Mouse (Mus musculus) heart, embryonic 12.5 days (tissue): ENCODE data around the gene Rad51b. TPM values are rescaled to one million over a fixed set of nuclear protein-coding genes. Genes with fewer than 3 reads are reported as not detected.

ENCODE experiments used
- ATAC-seq: fragments of 200-750 bp; cut with Nextera tagmentation; 2 replicates; pipeline ENCODE4 v1.8.0; 2017; ENCODE audit warnings: moderate TSS enrichment, moderate library complexity; ENCODE audit not compliant: insufficient number of reproducible peaks, low FRiP score
- H3K27ac ChIP-seq: fragments of 300-500 bp; sonication (generic); 2 replicates; pipeline ENCODE4 v1.5.1; 2016; ENCODE audit warnings: mild to moderate bottlenecking, moderate library complexity; ENCODE audit not compliant: poor library complexity, severe bottlenecking
- H3K27me3 ChIP-seq: fragments of 300-500 bp; sonication (generic); replicated peaks from 2 replicates; pipeline ENCODE4 v1.6.1; 2016; ENCODE audit warnings: mild to moderate bottlenecking, moderate library complexity
- H3K36me3 ChIP-seq: fragments of 300-500 bp; sonication (generic); 2 replicates; pipeline ENCODE4 v1.6.1; 2016; ENCODE audit warnings: mild to moderate bottlenecking, moderate library complexity
- H3K4me1 ChIP-seq: fragments of 300-500 bp; sonication (generic); replicated peaks from 2 replicates; pipeline ENCODE4 v1.6.1; 2016; ENCODE audit warnings: mild to moderate bottlenecking
- H3K4me2 ChIP-seq: fragments of 300-500 bp; sonication (generic); 2 replicates; pipeline ENCODE4 v1.6.1; 2016; ENCODE audit warnings: mild to moderate bottlenecking, moderate library complexity
- H3K4me3 ChIP-seq: fragments of 300-500 bp; sonication (generic); 2 replicates; pipeline ENCODE4 v1.5.1; 2016; ENCODE audit warnings: mild to moderate bottlenecking
- H3K9ac ChIP-seq: fragments of 300-500 bp; sonication (generic); 2 replicates; pipeline ENCODE4 v1.6.1; 2016; ENCODE audit warnings: mild to moderate bottlenecking, moderate library complexity
- H3K9me3 ChIP-seq: fragments of 300-500 bp; sonication (generic); replicated peaks from 2 replicates; pipeline ENCODE4 v1.6.1; 2016; ENCODE audit warnings: mild to moderate bottlenecking, moderate library complexity
- WGBS: fragments of 180-500 bp; shearing (Covaris S2); methylation state at CpG from one replicate; pipeline ENCODE4 v1.1.7; 2016; 5-methylcytosine and 5-hydroxymethylcytosine counted together
- polyA plus RNA-seq: library from polyadenylated mRNA; unstranded; fragments of >200 nt; fragmentation: Nextera tagmentation; extraction: Ambion mirVana; gene quantifications from 2 replicates; pipeline ENCODE4 v1.2.1, GENCODE M21; 2016

Gene Rad51b
- polyA plus RNA-seq, 1 experiment from 2014 or later = 4.6 TPM

DNA sequence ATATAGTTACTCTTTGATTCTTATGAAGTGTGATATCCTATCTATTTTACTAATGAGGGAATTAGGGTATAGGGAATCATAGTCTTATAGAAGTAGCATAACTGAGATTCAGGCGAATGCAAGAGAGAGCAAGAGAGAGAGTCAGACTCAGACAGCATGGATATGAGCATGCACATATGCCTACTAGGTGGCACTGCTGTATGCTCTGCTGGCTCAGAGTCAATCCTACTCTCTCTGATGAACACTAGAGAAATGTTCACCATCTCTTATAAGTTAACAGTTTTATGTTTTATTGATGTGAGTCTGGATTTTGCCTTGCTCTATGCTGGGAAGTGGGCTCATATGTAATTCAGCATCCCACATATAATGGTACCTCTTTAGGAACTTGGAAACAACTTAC, 321.9 kb downstream of the Rad51b start:
- Histone ChIP-seq H3K36me3 (no peaks in the 10 kb centered on the region), H3K9me3 (no peaks in the 10 kb centered on the region), H3K4me2 (no peak overlapping the region), H3K27me3 (no peaks in the 10 kb centered on the region), H3K4me1 (peaks cover 9% of the 10 kb centered on the region), H3K9ac (no peak overlapping the region), H3K27ac (no peak overlapping the region), H3K4me3 (no peak overlapping the region)
- ATAC-seq = no peak
- 89% methylated on average over 1 of the region's 1 CpGs for WGBS

DNA sequence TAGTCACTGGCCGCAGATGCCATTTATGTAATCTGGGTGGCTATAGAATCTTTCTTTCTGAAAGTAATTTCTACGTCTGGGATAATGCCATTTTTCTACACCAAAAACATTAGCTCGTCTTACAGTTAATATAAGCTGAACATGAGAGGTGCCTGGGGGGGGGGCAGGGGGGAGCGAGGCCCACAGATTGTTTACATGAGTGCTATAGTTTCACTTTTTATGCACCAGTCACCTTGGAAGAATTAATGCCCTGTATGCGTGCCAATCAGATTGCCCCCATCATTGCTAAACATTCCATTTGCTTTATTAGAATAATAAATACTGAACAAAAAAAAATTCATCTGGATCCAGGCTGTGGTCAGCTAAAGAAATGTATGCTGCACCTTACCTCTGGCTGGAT, 323.6 kb downstream of the Rad51b start:
- H3K27me3 ChIP-seq = no peaks in the 10 kb centered on the region
- no peaks in the 10 kb centered on the region for H3K9me3 ChIP-seq
- no peak overlapping the region for H3K4me2 ChIP-seq
- no peaks in the 10 kb centered on the region for H3K36me3 ChIP-seq
- peaks cover 5% of the 10 kb centered on the region; the same call in 1 of the 2 replicates for H3K4me1 ChIP-seq
- no peak overlapping the region for H3K9ac ChIP-seq
- no peak overlapping the region for H3K4me3 ChIP-seq
- 83% methylated on average over 5 of the region's 5 CpGs for whole genome bisulfite sequencing
- no peak for ATAC-seq
- no peak overlapping the region for H3K27ac ChIP-seq

DNA sequence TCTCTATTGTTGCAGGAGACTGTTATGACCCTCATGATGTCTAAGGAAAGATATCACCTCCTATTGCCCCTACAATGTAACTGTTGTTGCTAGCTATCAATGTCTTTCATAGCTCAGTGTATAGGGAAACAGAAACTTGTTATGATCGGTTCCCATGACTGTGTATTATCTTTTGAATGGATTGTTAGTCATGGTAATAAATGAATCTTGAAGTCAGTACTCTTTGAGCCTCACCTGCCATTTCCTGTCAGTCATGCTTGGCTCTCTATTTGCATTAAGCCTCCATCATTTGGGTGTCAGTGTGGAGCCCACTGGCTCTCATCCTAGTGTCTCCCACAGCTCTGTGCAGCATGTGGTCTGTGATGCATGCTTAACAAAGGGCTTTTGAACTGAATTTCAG, 326.2 kb downstream of the Rad51b start:
- WGBS = 85% methylated on average over 1 of the region's 1 CpGs
- Histone ChIP-seq H3K9me3 (no peaks in the 10 kb centered on the region), H3K36me3 (no peaks in the 10 kb centered on the region), H3K4me1 (peaks cover 11% of the 10 kb centered on the region; the same call in 1 of the 2 replicates), H3K27me3 (no peaks in the 10 kb centered on the region), H3K4me3 (no peak overlapping the region), H3K4me2 (no peak overlapping the region), H3K9ac (no peak overlapping the region), H3K27ac (no peak overlapping the region)
- no peak for ATAC-seq

DNA sequence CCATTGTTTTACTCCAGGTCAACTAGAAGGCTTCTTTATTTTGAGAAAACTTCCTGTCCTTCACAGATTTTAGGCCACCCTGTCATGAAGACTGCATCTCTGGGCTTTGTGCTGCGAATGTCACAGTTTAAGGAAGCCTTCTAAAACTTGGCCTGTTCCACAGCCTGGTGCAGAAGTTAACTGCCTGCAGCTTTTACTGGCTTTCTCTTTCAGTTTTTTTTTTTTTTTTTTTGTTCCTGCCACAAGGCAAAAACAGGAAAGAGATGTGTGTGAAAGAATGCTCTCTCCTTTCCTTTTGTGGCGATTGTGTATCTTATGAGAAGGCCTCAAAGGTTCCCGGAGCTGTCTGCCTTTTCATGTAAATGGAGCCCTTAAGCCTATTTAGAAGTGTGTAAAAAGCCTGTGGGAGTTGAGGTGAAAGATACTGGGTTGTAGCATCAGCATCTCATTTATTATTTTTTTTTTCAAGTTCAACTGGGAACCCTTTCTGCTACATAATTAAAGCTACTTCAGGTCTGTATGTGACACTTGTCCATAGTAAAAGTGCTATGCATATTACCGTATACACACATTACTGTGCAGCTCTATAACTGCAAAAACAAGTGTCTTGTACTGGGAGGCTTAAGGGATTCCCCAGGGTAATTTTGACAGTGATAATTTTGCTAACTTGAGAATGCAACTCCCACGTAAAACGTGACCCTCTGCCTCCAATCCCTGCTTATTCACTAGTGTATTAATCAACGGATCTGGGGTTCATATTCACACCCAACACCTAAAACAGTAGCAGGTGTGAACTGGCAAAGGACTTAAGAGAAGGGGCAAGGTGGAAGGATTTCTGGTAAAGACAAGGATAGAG, 328.8 kb downstream of the Rad51b start:
- no peaks in the 10 kb centered on the region for H3K36me3 ChIP-seq
- no peak overlapping the region for H3K4me3 ChIP-seq
- peaks cover 20% of the 10 kb centered on the region; the same call in 1 of the 2 replicates for H3K4me1 ChIP-seq
- no peaks in the 10 kb centered on the region for H3K9me3 ChIP-seq
- ATAC-seq = no peak
- 52% methylated on average over 7 of the region's 7 CpGs for WGBS
- no peak overlapping the region for H3K4me2 ChIP-seq
- no peak overlapping the region for H3K9ac ChIP-seq
- no peaks in the 10 kb centered on the region for H3K27me3 ChIP-seq
- peak overlapping the region; percentile 66 for H3K27ac ChIP-seq

DNA sequence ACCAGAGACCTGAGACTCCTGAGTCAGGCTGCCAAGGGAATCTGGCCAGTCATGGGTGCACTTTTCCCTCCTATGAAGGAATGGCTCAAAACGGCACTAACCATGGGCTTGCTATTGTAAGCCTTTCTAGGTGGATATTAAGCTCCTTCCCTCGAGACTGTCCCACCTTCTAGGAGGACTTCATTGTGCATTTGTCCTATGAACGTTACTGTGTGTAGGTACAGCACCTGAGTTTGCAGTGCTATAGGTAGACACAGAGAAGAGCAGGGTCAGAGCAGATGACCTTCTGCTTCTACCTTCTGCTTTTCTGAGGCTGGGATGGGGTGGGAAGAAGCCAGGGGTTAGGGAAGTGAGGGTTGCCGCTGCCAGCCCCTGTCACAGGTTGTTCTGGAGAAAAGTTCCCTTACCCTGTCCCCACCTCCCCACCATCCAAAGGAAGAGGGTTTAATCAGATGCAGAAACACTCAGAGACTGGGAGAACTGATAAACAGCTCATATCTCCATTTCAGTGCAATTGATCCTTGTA, 329.5 kb downstream of the Rad51b start:
- ATAC-seq = no peak

DNA sequence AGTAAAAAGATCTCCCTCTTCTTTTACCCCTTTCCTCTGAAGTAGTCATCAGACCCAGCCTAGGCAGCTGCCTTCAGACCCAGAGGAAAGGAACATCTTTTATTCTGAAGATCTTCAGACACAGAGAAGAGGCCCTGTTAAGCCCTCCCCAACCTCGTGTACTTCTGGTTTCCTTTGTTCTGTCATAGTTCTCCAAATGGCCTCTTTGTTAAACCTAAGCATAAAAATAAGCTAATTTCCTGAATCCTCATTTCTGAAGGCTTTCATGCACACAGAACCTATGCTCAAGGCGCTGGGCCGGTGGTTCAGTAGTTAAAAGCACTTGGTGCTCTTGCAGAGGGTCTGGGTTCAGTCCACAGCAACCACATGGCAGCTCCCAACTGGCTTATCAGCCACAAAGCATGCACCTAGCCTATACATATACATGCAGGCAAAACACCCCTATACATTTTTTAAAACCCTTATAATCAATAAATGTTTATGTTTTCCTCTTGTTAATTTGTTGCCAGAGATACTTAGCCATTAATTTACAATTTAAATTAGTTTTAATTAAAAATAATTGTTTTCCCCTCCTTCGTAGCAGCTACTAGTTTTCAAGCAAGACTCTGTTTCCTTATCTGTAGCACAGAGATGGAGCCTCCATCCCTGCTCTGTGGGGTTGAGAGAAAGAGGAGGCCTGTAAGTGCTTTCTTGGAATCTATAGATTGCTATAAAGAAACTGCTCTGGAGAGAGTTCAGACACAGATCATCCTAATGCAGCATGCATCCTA, 330.5 kb downstream of the Rad51b start:
- peaks cover 20% of the 10 kb centered on the region; the same call in 1 of the 2 replicates for H3K4me1 ChIP-seq
- ATAC-seq = no peak
- WGBS = 56% methylated on average over 4 of the region's 4 CpGs
- no peak overlapping the region for H3K9ac ChIP-seq
- H3K36me3 ChIP-seq = no peaks in the 10 kb centered on the region
- H3K9me3 ChIP-seq = no peaks in the 10 kb centered on the region
- no peak overlapping the region for H3K4me3 ChIP-seq
- no peak overlapping the region for H3K27ac ChIP-seq
- H3K4me2 ChIP-seq = no peak overlapping the region
- H3K27me3 ChIP-seq = no peaks in the 10 kb centered on the region

More for the DNA sequence above, 329.5 kb downstream of the Rad51b start:
- peaks cover 20% of the 10 kb centered on the region; the same call in 1 of the 2 replicates for H3K4me1 ChIP-seq
- peak overlapping the region; percentile 66 for H3K27ac ChIP-seq
- no peaks in the 10 kb centered on the region for H3K9me3 ChIP-seq
- no peak overlapping the region for H3K9ac ChIP-seq
- no peak overlapping the region for H3K4me3 ChIP-seq
- no peak overlapping the region for H3K4me2 ChIP-seq
- H3K27me3 ChIP-seq = no peaks in the 10 kb centered on the region
- WGBS = 69% methylated on average over 4 of the region's 4 CpGs
- H3K36me3 ChIP-seq = no peaks in the 10 kb centered on the region

DNA sequence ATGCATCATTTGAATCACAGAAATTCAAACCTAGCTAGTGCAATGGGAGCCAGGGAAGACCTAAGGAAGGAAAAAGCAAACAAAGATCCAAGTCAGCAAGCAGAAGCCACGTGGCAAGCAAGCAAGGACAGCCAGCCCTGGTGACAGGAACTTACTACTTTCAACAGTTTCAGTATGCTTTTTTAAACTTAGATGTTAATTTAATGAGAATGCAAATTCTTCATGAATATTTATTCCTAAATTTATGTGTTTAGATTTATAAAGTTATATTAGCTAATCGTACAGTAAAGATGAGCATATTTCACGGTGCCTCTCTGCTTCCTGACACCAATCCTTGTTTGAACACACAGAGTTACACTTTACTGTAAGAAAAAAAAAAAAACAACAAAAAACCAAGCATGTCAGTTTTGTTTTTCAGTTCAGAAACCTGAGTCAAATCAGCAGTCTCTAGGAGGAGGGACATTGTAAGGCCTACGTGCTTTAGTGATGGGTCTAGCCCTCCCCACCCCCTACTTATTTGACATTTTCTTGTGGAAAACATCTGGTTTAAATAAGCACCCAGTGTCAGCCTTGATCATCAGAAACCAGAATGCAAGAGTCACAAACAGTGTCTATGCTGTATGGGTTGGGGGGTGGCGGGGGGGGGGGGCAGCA, 331.2 kb downstream of the Rad51b start:
- Histone ChIP-seq H3K4me1 (peaks cover 20% of the 10 kb centered on the region; the same call in 1 of the 2 replicates), H3K27me3 (no peaks in the 10 kb centered on the region), H3K36me3 (no peaks in the 10 kb centered on the region), H3K9ac (no peak overlapping the region), H3K27ac (no peak overlapping the region), H3K9me3 (no peaks in the 10 kb centered on the region), H3K4me2 (no peak overlapping the region), H3K4me3 (no peak overlapping the region)
- WGBS = 72% methylated on average over 5 of the region's 5 CpGs
- no peak for ATAC-seq

DNA sequence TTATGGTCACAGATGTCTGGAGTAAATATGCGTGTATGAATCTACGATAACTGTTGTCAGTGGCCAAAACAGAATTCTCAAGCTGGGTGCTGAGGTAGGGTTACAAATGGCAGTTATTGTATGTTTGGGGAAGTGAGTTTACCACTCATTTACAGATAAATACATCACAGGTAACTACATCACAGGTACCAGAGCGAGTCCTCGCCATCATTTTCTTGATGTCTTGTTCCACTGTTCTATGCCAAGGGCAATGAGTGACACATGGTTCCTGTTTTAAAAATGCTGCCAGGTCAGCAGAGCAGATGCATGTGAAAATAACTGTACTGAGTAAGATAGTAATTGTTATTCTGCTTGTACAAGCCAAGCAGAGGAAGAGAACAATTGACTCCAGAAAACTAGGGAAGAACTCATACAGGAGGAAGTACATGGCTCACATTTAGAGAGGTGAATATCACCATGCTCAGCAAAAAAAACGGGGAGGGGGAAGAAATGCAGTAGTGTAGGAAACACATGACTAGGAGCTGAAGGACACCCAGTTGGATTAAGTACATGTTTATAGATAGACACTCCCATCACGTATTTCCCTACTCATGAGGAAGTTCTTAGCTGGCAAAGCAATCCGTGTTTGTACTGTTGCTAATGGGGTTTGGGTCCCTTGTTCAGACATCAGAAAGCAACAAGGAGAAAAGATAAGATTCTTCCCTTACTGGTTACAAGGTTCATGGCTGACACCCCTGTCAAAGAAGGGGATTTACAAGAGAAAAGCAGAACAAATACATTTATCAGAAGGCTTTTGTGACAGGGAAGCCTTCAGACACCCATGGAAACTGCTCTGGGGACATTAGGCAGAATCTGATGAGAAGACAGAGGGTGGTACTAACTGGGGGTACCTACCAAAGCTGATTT, 333.1 kb downstream of the Rad51b start:
- H3K9me3 ChIP-seq = no peaks in the 10 kb centered on the region
- no peaks in the 10 kb centered on the region for H3K36me3 ChIP-seq
- ATAC-seq = no peak
- peaks cover 15% of the 10 kb centered on the region; the same call in 1 of the 2 replicates for H3K4me1 ChIP-seq
- H3K27me3 ChIP-seq = no peaks in the 10 kb centered on the region
- no peak overlapping the region for H3K4me2 ChIP-seq
- H3K4me3 ChIP-seq = no peak overlapping the region
- no peak overlapping the region for H3K9ac ChIP-seq
- 0 out of 2 replicates have a peak overlapping the region, but pooled peaks have one; percentile 30 for H3K27ac ChIP-seq
- 73% methylated on average over 7 of the region's 7 CpGs for WGBS

DNA sequence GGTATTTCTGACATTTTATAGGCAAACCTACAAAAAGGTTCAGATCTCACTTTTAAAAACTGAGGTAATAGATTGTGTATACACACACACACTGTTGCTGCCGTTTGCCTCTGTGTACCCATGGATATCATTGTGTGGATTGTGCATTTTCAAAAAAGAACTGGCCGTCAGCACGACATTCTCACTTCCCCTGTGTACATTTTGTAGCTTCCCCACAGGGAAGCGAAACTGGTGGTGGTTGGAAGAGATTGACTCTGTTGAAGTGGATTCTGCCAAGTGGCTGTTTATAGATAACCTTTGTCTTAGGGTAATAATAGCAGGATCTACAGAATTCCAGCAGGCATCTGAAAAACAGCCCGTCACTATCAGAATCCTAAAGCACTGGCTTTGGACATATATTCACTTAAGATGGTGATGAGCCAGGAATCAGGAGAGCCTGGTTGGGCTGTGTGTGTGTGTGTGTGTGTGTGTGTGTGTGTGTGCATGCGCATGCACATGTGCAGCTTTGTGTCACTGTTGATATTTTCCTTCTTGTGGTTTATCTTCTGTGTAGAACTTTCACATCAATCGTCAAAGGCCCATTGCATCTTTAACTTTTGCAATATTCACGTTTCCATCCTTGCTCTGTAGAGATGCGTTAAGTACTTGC, 336.5 kb downstream of the Rad51b start:
- no peak overlapping the region for H3K9ac ChIP-seq
- ATAC-seq = no peak
- 0 out of 2 replicates have a peak, but pooled peaks cover 7% of the 10 kb centered on the region for H3K4me1 ChIP-seq

More for the DNA sequence above, 336.5 kb downstream of the Rad51b start:
- 66% methylated on average over 9 of the region's 9 CpGs for WGBS
- no peaks in the 10 kb centered on the region for H3K9me3 ChIP-seq
- H3K4me2 ChIP-seq = no peak overlapping the region
- H3K36me3 ChIP-seq = no peaks in the 10 kb centered on the region
- no peak overlapping the region for H3K27ac ChIP-seq
- H3K27me3 ChIP-seq = no peaks in the 10 kb centered on the region
- no peak overlapping the region for H3K4me3 ChIP-seq
